Mouse (Mus musculus): ENCODE measurements at regions not wholly inside any gene's neighbourhood (a gene's known extent, or its start where the extent isn't known, plus 50 kb on each side); places are given as distances from the start of the nearest gene placed in this dataset.
A peak's percentile ranks its signal among the peaks of the same experiment; 100 is the strongest.

GRCm38 (mm10) chrX:19084435-19084834, 396.7 kb downstream of the Tex13c3 start:
- Histone ChIP-seq H3K4me3 (no peak overlapping the region), H3K27me3 (ENCODE audit: control insufficient read depth, insufficient read depth, insufficient read length) (no peaks in the 10 kb centered on the region), H3K36me3 (ENCODE audit: control insufficient read depth, insufficient read depth) (no peaks in the 10 kb centered on the region), H3K4me2 (ENCODE audit: low read depth) (no peak overlapping the region), H3K79me2 (ENCODE audit: control insufficient read depth, insufficient read depth) (no peaks in the 10 kb centered on the region), H3ac (ENCODE audit: control insufficient read depth, insufficient read length) (no peak overlapping the region)
- TF ChIP-seq MAX (IDR thresholded peaks at IDR 0.05; ENCODE audit: low read depth) (no peak), CEBPB (IDR thresholded peaks at IDR 0.05; ENCODE audit: insufficient read depth, poor library complexity, severe bottlenecking) (no peak), POLR2AphosphoS2 (IDR thresholded peaks at IDR 0.05; ENCODE audit: insufficient read length, low read depth) (no peak), POLR2A (IDR thresholded peaks at IDR 0.05; ENCODE audit: insufficient read length, low read depth) (no peak)

GRCm38 (mm10) chrX:19080021-19080420, 401.1 kb downstream of the Tex13c3 start:
- TF ChIP-seq MAX (IDR thresholded peaks at IDR 0.05; ENCODE audit: low read depth) (no peak), E2F4 (IDR thresholded peaks at IDR 0.05; ENCODE audit: insufficient read depth) (no peak), POLR2A (IDR thresholded peaks at IDR 0.05; ENCODE audit: insufficient read length, low read depth) (no peak), MYOG (IDR thresholded peaks at IDR 0.05; ENCODE audit: control insufficient read depth in 1 of 3, insufficient read depth in 1 of 3, insufficient read length in 2 of 3, low read depth in 2 of 3) (no peak), TCF3 (IDR thresholded peaks at IDR 0.05; ENCODE audit: insufficient read length, low read depth) (no peak), POLR2AphosphoS2 (IDR thresholded peaks at IDR 0.05; ENCODE audit: insufficient read length, low read depth) (no peak), TCF12 (IDR thresholded peaks at IDR 0.05; ENCODE audit: insufficient read depth, poor library complexity, severe bottlenecking) (no peak), CEBPB (IDR thresholded peaks at IDR 0.05; ENCODE audit: insufficient read depth, poor library complexity, severe bottlenecking) (no peak), MYOD1 (IDR thresholded peaks at IDR 0.05; ENCODE audit: control insufficient read depth in 1 of 3, insufficient read length in 2 of 3, low read depth in 2 of 3) (no peak), USF1 (IDR thresholded peaks at IDR 0.05; ENCODE audit: low read depth) (no peak), SRF (IDR thresholded peaks at IDR 0.05; ENCODE audit: control insufficient read depth, insufficient read length, low read depth) (no peak)
- Histone ChIP-seq H3K79me2 (ENCODE audit: control insufficient read depth, insufficient read depth) (no peaks in the 10 kb centered on the region), H3K4me3 (no peak overlapping the region), H3K27me3 (ENCODE audit: control insufficient read depth, insufficient read depth, insufficient read length) (no peaks in the 10 kb centered on the region), H3ac (ENCODE audit: control insufficient read depth, insufficient read length) (no peak overlapping the region), H3K36me3 (ENCODE audit: control insufficient read depth, insufficient read depth) (no peaks in the 10 kb centered on the region), H3K4me2 (ENCODE audit: low read depth) (peak overlapping the region; percentile 18)
